Mouse (Mus musculus) bone marrow, adult 2 months (tissue): ENCODE measurements around the gene Napsa.
A peak's percentile ranks its signal among the peaks of the same experiment; 100 is the strongest.

Experiments used
- CTCF ChIP-seq: fragments of 200-500 bp; IDR thresholded peaks from 2 replicates; pipeline ENCODE4 v1.5.1; 2011; ENCODE audit warnings: low read length, control low read depth; ENCODE audit not compliant: control insufficient read depth, insufficient read depth
- POLR2A ChIP-seq: fragments of 200-500 bp; IDR thresholded peaks from 2 replicates; pipeline ENCODE4 v1.6.1; 2011; ENCODE audit warnings: low read depth, mild to moderate bottlenecking, control low read depth, low read length, borderline replicate concordance; ENCODE audit not compliant: control insufficient read depth

DNA sequence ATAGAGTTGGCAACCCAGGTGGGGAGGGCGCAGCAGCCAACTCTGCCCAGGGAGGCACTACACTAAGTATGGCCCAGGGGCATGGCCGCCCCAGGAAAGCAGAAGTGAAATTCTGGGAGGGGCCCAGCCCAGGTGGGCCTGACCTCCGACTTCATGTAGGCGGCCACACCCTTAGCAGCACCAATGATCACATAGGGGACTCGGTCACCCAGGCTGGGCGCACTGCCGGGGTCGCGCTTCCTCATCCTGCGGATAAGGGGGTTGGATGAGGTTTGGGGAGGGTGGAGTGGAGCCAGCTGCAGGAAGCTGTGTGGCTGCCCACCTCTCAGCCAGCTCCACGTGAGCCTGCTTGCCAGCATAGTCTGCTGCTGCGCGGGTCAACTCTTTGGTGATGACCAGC is 37.9 kb upstream of the Napsa start:
- TF ChIP-seq CTCF (no peak), POLR2A (peak; percentile 36; the same call in 1 of the 2 replicates)
